Mouse (Mus musculus) neural tube, embryonic 11.5 days (tissue): ENCODE results near the gene Wdhd1. TPM values are rescaled to one million over a fixed set of nuclear protein-coding genes. Genes with fewer than 3 reads are reported as not detected.

Source experiments
- ATAC-seq: fragments of 200-750 bp; cut with Nextera tagmentation; 2 replicates; pipeline ENCODE4 v1.8.0; 2017; ENCODE audit warnings: moderate number of reproducible peaks, mild to moderate bottlenecking, moderate TSS enrichment, moderate library complexity; ENCODE audit not compliant: insufficient read depth, low FRiP score, low TSS enrichment
- DNase-seq: peaks from one replicate; pipeline ENCODE4 v3.0.0-alpha.2; 2015; ENCODE audit warnings: low spot score
- H3K27ac ChIP-seq: fragments of 300-500 bp; sonication (generic); 2 replicates; pipeline ENCODE4 v1.5.1; 2014; ENCODE audit warnings: low read depth, mild to moderate bottlenecking, low read length
- H3K27me3 ChIP-seq: fragments of 300-500 bp; sonication (generic); 2 replicates; pipeline ENCODE4 v1.6.1; 2014; ENCODE audit warnings: mild to moderate bottlenecking, low read length, mixed read lengths; ENCODE audit not compliant: control insufficient read depth, insufficient read depth
- H3K36me3 ChIP-seq: fragments of 300-500 bp; sonication (generic); 2 replicates; pipeline ENCODE4 v1.6.1; 2014; ENCODE audit warnings: mild to moderate bottlenecking, low read length, moderate library complexity, mixed read lengths; ENCODE audit not compliant: control insufficient read depth, insufficient read depth
- H3K4me1 ChIP-seq: fragments of 300-500 bp; sonication (generic); 2 replicates; pipeline ENCODE4 v1.6.1; 2014; ENCODE audit warnings: low read length, mixed read lengths; ENCODE audit not compliant: control insufficient read depth, insufficient read depth
- H3K4me2 ChIP-seq: fragments of 300-500 bp; sonication (generic); 2 replicates; pipeline ENCODE4 v1.6.1; 2014; ENCODE audit warnings: low read depth, mild to moderate bottlenecking, moderate library complexity
- H3K4me3 ChIP-seq: fragments of 300-500 bp; sonication (generic); 2 replicates; pipeline ENCODE4 v1.5.1; 2014; ENCODE audit warnings: low read depth, low read length
- H3K9ac ChIP-seq: fragments of 300-500 bp; sonication (generic); 2 replicates; pipeline ENCODE4 v1.6.1; 2014; ENCODE audit warnings: mild to moderate bottlenecking, low read length
- H3K9me3 ChIP-seq: fragments of 300-500 bp; sonication (generic); 2 replicates; pipeline ENCODE4 v1.6.1; 2016; ENCODE audit warnings: low read length; ENCODE audit not compliant: control insufficient read depth
- WGBS: fragments of 180-500 bp; shearing (Covaris S2); extraction: QIAGEN DNeasy Blood & Tissue Kit; methylation state at CpG from one replicate; pipeline ENCODE4 v1.1.7; 2014; 5-methylcytosine and 5-hydroxymethylcytosine counted together
- polyA plus RNA-seq: library from polyadenylated mRNA; unstranded; fragments of >200 nt; fragmentation: Nextera tagmentation; extraction: Ambion mirVana; gene quantifications from 2 replicates; pipeline ENCODE4 v1.2.1, GENCODE M21; 2014

The Wdhd1 gene
- polyA plus RNA-seq, 1 experiment from 2014 or later = 37.6 TPM

GRCm38 (mm10) chr14:47304814-47305405, 28.3 kb upstream of the Wdhd1 start:
- Histone ChIP-seq H3K4me3 (no peak overlapping the region), H3K9me3 (no peaks in the 10 kb centered on the region)
- 90% methylated on average over 6 of the region's 6 CpGs for WGBS

DNA sequence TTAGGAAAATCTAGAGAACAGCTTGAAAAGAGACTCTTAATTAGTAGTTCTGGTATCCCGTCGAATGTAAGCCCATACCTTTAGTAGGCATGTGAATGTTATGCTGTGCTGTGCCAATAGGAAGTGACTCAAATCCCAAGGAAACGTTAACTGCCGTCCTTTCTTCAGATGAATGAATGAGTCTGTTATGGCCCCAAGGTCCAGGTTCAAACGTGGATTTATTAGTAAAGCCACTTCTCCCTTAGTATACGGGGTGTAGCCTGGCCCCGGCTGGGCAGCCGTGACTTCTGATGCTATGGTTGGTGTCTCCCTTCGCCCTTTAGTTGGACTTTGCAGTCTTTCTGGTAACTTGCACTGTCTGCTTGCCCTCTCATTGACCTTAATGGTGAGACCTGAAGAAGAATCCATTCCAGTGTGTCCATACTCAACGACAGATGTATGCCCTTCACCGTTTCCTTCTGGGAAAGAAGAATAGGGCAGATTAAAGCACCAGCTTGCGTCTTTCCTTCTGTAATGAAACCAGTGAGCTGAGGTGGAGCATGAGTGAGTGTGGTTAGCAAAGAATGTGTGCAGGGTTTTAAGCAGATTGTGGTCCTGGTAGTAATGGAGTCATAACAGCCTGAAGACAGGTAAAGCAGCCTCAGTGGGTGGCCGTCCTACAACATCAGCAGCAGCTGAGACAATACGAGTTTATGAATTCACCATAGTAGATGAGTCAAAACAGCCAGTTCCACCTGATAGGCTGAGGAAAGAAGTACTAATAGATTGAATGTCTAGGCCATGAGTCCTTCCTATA, 26.4 kb upstream of the Wdhd1 start:
- DNase-seq (no peak), ATAC-seq (no peak)
- Histone ChIP-seq H3K27me3 (no peaks in the 10 kb centered on the region), H3K9me3 (no peaks in the 10 kb centered on the region), H3K4me3 (no peak overlapping the region), H3K36me3 (no peaks in the 10 kb centered on the region), H3K27ac (no peak overlapping the region), H3K9ac (no peak overlapping the region), H3K4me2 (no peak overlapping the region), H3K4me1 (peaks cover 7% of the 10 kb centered on the region; the same call in 1 of the 2 replicates)
- WGBS = 88% methylated on average over 14 of the region's 14 CpGs

More at GRCm38 (mm10) chr14:47304814-47305405, 28.3 kb upstream of the Wdhd1 start:
- H3K4me2 ChIP-seq = no peak overlapping the region
- no peak for ATAC-seq
- no peak overlapping the region for H3K27ac ChIP-seq
- no peak for DNase-seq
- H3K27me3 ChIP-seq = no peaks in the 10 kb centered on the region
- peaks cover 3% of the 10 kb centered on the region; the same call in 1 of the 2 replicates for H3K4me1 ChIP-seq
- no peaks in the 10 kb centered on the region for H3K36me3 ChIP-seq
- no peak overlapping the region for H3K9ac ChIP-seq

GRCm38 (mm10) chr14:47298819-47299261, 22.2 kb upstream of the Wdhd1 start:
- Histone ChIP-seq H3K4me2 (peak overlapping the region; percentile 55), H3K27me3 (no peaks in the 10 kb centered on the region), H3K27ac (peak overlapping the region; percentile 99), H3K4me3 (peak overlapping the region; percentile 82), H3K4me1 (peaks cover 7% of the 10 kb centered on the region; the same call in 1 of the 2 replicates), H3K36me3 (no peaks in the 10 kb centered on the region), H3K9me3 (no peaks in the 10 kb centered on the region), H3K9ac (peak overlapping the region; percentile 97)
- peak; percentile 74 for DNase-seq
- ATAC-seq = peak; percentile 62
- 0% methylated on average over 15 of the region's 15 CpGs for WGBS

- under 1% methylated on average over 33 of the region's 38 CpGs for WGBS
- Histone ChIP-seq H3K9ac (peak overlapping the region; percentile 97), H3K27me3 (no peaks in the 10 kb centered on the region), H3K36me3 (no peaks in the 10 kb centered on the region), H3K4me2 (peak overlapping the region; percentile 55), H3K9me3 (no peaks in the 10 kb centered on the region), H3K4me3 (peak overlapping the region; percentile 82), H3K27ac (peak overlapping the region; percentile 99), H3K4me1 (peaks cover 7% of the 10 kb centered on the region; the same call in 1 of the 2 replicates)
- DNase-seq (peak; percentile 83), ATAC-seq (peak; percentile 79)
These were observed 21.7 kb upstream of the Wdhd1 start for GRCm38 (mm10) chr14:47298408-47298792.

- ATAC-seq (peak; percentile 88), DNase-seq (peak; percentile 94)
- Histone ChIP-seq H3K4me3 (peak within 1 kb of the TSS; percentile 82), H3K9ac (peak within 1 kb of the TSS; percentile 97), H3K9me3 (no peaks in the 10 kb centered on the region), H3K4me1 (peaks cover 7% of the 10 kb centered on the region; the same call in 1 of the 2 replicates), H3K27ac (peak within 1 kb of the TSS; percentile 99), H3K4me2 (peak within 1 kb of the TSS; percentile 55), H3K36me3 (no peaks in the 10 kb centered on the region), H3K27me3 (no peaks in the 10 kb centered on the region)
- WGBS = 2% methylated on average over 27 of the region's 34 CpGs
These were observed 21.2 kb upstream of the Wdhd1 start, which contains the start of gene Mapk1ip1l for GRCm38 (mm10) chr14:47297785-47298407. Gene Mapk1ip1l, plus strand, starts transcription at chr14:47298266.

DNA sequence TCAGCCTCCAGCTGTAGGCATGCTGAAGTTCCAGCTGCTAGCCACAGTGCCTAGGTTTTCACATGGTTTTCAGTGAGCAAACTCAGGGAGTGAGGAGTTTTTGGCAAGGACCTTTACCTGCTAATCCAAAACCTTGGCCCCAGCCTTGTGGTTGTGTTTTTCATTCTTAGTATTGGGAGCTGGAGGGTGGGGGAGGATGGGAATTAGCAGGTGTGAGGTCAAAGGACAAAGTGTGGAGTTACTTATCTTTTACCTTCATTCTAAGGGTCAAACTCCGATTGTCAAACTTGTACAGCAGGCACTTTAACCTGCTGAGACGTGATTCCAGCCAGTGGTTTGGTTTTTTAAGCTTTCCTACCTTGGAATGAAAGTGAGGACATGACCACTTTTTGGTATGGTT, 19.6 kb upstream of the Wdhd1 start:
- H3K27me3 ChIP-seq = no peaks in the 10 kb centered on the region

GRCm38 (mm10) chr14:47294136-47294535, 17.5 kb upstream of the Wdhd1 start:
- H3K9ac ChIP-seq = no peak overlapping the region
- H3K9me3 ChIP-seq = no peaks in the 10 kb centered on the region
- no peaks in the 10 kb centered on the region for H3K27me3 ChIP-seq
- H3K4me1 ChIP-seq = no peaks in the 10 kb centered on the region
- no peak overlapping the region for H3K27ac ChIP-seq
- DNase-seq (no peak), ATAC-seq (no peak)
- H3K4me3 ChIP-seq = no peak overlapping the region
- 61% methylated on average over 4 of the region's 4 CpGs for WGBS
- no peaks in the 10 kb centered on the region; the same call in 1 of the 2 replicates for H3K36me3 ChIP-seq
- H3K4me2 ChIP-seq = no peak overlapping the region

More for the DNA sequence above, 19.6 kb upstream of the Wdhd1 start:
- Histone ChIP-seq H3K9me3 (no peaks in the 10 kb centered on the region), H3K9ac (no peak overlapping the region), H3K4me2 (no peak overlapping the region), H3K27ac (no peak overlapping the region), H3K4me1 (peaks cover 7% of the 10 kb centered on the region; the same call in 1 of the 2 replicates), H3K36me3 (no peaks in the 10 kb centered on the region), H3K4me3 (no peak overlapping the region)
- DNase-seq (no peak), ATAC-seq (no peak)
- 81% methylated on average over 2 of the region's 2 CpGs for WGBS

- ATAC-seq (no peak), DNase-seq (no peak)
- no peak overlapping the region for H3K4me3 ChIP-seq
- no peaks in the 10 kb centered on the region for H3K9me3 ChIP-seq
- WGBS = 88% methylated on average over 1 of the region's 1 CpGs
- no peak overlapping the region for H3K4me2 ChIP-seq
- no peak overlapping the region for H3K27ac ChIP-seq
- no peak overlapping the region for H3K9ac ChIP-seq
- no peaks in the 10 kb centered on the region for H3K27me3 ChIP-seq
- H3K4me1 ChIP-seq = no peaks in the 10 kb centered on the region
- no peaks in the 10 kb centered on the region; the same call in 1 of the 2 replicates for H3K36me3 ChIP-seq
These were observed 15.1 kb upstream of the Wdhd1 start for GRCm38 (mm10) chr14:47291772-47292171.
